Mouse (Mus musculus) kidney, postnatal 4 days (tissue): ENCODE results near the gene Col16a1.
A peak's percentile ranks its signal among the peaks of the same experiment; 100 is the strongest.

Experiments
- DNase-seq, 2 experiments: peaks; one replicate each; pipeline ENCODE4 v3.0.0; 2021; ENCODE audit warnings: mixed read lengths in 2 of 2

Col16a1 gene

GRCm38 (mm10) chr4:130045609-130046008 lies 2.0 kb upstream of the Col16a1 start:
- peak; percentile 60 to 72 for DNase-seq

GRCm38 (mm10) chr4:130048203-130048479 lies 501 bp downstream of the Col16a1 start:
- no peak for DNase-seq

- peak; percentile 78 to 85 for DNase-seq
These were observed 2.6 kb downstream of the Col16a1 start for GRCm38 (mm10) chr4:130050056-130050824.

- DNase-seq = no peak
These were observed 4.6 kb downstream of the Col16a1 start for GRCm38 (mm10) chr4:130052283-130052682.

GRCm38 (mm10) chr4:130053111-130053510 lies 5.5 kb downstream of the Col16a1 start:
- no peak for DNase-seq

GRCm38 (mm10) chr4:130054727-130055126 lies 7.1 kb downstream of the Col16a1 start:
- DNase-seq = no peak

GRCm38 (mm10) chr4:130055160-130056010 lies 7.7 kb downstream of the Col16a1 start:
- no peak for DNase-seq

- no peak for DNase-seq
These were observed 8.3 kb downstream of the Col16a1 start for GRCm38 (mm10) chr4:130056011-130056322.

- no peak for DNase-seq
These were observed 8.8 kb downstream of the Col16a1 start for GRCm38 (mm10) chr4:130056471-130056870.

GRCm38 (mm10) chr4:130060937-130061336 lies 13.3 kb downstream of the Col16a1 start:
- no peak for DNase-seq

- no peak for DNase-seq
These were observed 15.6 kb downstream of the Col16a1 start for GRCm38 (mm10) chr4:130063191-130063590.

GRCm38 (mm10) chr4:130066816-130067215 lies 19.2 kb downstream of the Col16a1 start:
- DNase-seq = peak; percentile 68 to 77

- no peak for DNase-seq
These were observed 22.9 kb downstream of the Col16a1 start for GRCm38 (mm10) chr4:130070523-130070922.

GRCm38 (mm10) chr4:130071758-130072157 lies 24.1 kb downstream of the Col16a1 start:
- no peak for DNase-seq

GRCm38 (mm10) chr4:130073367-130073766 lies 25.7 kb downstream of the Col16a1 start:
- DNase-seq = no peak

GRCm38 (mm10) chr4:130074761-130075515 lies 27.3 kb downstream of the Col16a1 start:
- peak; percentile 32 to 58 for DNase-seq

- DNase-seq = no peak
These were observed 29.2 kb downstream of the Col16a1 start for GRCm38 (mm10) chr4:130076856-130077255.

GRCm38 (mm10) chr4:130078816-130079485 lies 31.3 kb downstream of the Col16a1 start:
- DNase-seq = no peak

GRCm38 (mm10) chr4:130079521-130079920 lies 31.9 kb downstream of the Col16a1 start:
- no peak for DNase-seq

- DNase-seq = peak; percentile 41 to 60
These were observed 33.9 kb downstream of the Col16a1 start for GRCm38 (mm10) chr4:130081345-130082190.

GRCm38 (mm10) chr4:130082211-130082610 lies 34.6 kb downstream of the Col16a1 start:
- no peak for DNase-seq
